Mouse (Mus musculus) lung, adult 18-20 months (tissue): Measurements from ENCODE around the gene Gm26920.
A peak's percentile ranks its signal among the peaks of the same experiment; 100 is the strongest.
"Not testable (repeated sequence)": the region's sequence is repeated elsewhere in the genome, so short reads cannot be mapped to it uniquely, and the experiment has no call there.

Source experiments
- DNase-seq, 2 experiments: peaks; one replicate each; pipeline ENCODE4 v3.0.0; 2022; ENCODE audit warnings: mixed read lengths in 2 of 2

Gm26920 gene

DNA sequence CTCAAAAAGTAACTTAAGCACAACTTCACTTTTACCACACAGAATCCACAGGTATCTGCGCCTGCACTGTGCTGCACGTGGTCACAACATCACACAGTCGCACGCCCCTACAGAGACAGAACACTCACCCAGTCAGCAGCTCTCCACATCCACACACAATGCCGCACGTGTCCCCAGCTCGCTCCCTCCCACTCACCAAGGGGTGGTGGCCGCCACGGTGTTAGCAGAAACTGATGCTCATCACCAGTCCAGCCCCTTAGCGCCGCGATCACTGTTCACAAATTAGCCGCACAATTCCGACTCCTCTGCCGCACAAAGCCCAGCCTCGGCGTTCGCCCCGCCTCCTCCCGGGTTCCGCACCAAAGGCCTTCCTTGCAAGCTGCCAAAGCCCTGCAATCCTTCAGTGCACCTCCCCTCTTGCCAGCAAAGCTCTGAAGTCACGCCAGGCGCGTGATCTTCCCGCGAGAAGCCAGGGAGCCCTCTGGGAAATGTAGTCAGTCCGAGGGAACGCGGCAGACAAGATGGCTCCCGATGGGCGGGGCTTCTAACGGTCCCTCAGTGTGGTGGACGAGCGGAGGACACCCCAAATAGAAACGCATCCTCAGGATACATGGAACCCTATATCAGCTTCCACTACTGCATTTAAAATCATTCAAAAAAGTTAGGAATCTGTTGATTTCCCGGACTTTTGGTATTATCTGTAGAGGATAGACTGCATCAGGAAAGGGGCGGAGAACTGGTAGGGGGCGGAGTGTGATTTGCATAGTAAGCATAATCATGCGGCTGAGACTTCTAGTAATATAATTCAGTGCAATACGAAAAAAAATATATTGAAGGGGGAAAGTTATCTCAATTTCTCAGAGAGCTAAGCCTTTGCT, at the start of gene Gm26920, which contains the start of gene Zfp566:
TSS of gene Gm26920 (minus strand) at position 319 of the 878 bp plus-strand sequence.
TSS of gene Zfp566 (minus strand) at position 436 of the 878 bp plus-strand sequence.
- DNase-seq, result peak; percentile 98

DNA sequence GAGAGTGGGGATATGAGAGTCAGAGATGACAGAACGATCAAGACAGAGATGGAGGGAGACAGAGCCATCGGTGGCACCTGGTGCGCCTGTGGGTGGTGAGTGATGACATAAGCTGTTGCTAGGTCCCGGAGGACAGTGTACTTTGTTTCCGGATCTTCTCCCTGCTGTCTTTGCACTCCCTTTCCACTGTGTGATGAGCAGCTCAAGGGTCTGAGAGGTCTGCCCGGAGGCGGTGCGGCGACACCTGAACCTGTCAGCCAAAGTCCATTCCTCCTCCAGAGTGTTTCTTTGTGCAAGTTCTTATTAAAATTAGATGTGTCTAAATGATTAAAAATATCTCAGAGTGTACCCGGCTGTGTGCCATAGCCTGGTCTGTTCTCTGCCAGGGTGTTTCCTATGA, 46.6 kb upstream of the Gm26920 start:
- no peak for DNase-seq

DNA sequence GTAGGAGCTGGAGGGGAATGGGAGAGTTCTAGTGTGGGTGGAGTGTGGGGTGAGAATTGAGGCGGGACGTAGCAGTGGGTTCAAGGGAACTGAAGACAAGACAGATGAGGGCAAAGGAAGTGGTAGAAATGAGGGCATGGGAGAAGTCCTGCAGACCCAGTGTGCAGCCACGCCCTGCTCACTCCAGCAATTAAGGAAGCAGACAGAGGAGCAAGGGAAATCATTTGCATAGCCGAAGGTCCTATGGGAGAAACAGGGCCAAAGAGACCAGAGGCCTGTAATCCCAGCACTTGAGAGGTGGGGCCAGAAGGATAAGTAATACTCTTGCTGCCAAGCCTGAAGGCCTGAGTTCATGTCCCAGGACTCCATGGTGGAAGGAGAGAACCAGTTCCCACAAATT, 42.2 kb upstream of the Gm26920 start:
- DNase-seq, result no peak

DNA sequence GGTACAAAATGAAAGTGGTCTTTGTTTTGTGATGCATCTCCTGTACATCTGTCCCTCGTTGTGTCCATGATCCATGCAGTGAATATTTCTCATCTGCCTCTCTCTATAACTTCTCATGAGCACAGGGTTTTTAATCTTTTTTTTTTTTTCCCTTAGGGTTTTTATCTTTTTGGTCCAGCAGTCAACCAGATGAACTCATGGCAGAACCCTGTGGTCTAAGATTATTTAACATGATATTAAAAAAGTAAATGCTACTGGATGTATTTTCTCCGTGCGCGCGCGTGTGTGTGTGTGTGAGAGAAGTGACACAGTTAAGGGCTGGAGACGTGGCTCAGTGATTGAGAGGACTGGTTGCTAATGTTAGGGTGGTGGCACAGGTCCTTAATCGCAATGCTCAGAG, 39.7 kb upstream of the Gm26920 start:
- DNase-seq, result no peak

DNA sequence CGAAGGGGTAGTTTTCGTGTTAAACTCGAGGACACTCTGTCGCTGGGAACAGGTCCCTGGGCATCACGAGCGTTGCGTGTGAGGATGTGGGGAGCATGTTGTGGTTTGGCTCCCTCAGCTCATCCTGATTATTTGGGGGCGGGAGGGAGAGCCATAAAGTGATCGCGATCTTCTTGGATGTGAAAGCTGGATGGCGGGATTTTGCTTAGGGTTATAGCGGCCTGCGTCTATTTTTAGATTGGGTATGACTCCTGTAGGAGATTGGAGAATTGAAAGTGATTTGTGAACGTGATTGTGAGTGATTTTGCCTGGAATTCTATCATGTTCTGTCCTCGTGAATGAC, 31.9 kb upstream of the Gm26920 start:
- DNase-seq, result no peak

DNA sequence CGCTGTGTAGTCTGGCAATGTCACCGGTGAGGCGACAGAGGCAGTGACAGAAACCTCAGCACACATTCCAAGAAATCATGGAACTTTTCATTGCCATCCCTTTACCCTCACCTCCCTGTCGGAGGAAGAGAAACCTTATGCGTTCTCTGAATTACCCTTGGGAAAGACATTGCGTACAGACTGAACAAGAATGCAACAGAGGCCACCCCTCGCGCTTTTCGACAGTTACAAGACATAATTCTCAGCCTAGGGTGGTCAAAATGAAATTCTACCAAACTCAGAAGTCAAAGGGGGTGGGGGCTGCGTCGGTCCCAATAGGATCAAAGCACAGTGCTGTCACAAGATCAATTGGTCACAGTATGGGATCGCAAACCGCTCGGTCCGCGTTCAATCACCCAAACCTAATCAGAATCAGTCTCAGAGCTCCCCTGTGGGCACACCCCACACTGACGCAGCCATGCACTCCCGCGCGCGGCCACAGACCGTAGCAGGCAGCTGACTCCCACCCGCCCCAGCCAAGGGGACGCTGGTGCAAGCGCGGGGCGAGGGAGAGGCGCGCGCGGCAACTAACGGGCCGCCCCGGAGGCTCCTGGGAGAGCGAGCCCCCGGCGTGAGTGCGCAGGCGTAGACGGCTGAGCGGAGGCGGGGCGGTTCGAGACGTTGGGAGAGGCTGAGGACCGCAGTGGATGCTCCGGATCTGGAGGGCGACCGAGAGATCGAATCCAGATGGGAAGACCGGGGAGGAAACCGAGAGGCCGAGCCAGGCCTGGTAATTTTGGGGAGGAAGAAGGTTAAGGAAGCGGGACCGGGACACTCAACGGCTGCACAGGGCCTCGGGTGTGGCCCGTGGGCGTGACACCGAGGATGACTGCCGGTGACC, 31.3 kb upstream of the Gm26920 start, which contains the start of gene Zfp382:
TSS of gene Zfp382 (plus strand) at position 635 of the 880 bp plus-strand sequence.
- peak; percentile 88 to 91 for DNase-seq

DNA sequence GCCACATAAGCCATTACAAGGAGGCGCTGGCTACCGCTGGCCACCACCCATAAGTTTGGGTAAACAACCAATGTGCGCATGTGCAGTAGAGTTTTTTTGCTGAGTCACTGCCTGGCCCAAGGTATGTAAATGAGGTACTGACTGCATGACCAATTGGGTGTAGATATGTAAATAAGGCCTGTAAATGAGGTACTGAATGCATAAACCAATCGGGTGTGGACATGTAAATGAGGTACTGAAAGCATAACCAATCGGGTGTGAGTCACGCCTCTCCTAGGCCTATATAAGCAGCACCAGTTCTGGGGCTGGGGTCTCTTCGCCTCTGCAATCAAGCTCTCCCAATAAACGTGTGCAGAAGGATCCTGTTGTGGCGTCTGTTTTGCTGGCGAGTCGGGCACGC, 27.7 kb upstream of the Gm26920 start:
- not testable (repeated sequence) for DNase-seq

DNA sequence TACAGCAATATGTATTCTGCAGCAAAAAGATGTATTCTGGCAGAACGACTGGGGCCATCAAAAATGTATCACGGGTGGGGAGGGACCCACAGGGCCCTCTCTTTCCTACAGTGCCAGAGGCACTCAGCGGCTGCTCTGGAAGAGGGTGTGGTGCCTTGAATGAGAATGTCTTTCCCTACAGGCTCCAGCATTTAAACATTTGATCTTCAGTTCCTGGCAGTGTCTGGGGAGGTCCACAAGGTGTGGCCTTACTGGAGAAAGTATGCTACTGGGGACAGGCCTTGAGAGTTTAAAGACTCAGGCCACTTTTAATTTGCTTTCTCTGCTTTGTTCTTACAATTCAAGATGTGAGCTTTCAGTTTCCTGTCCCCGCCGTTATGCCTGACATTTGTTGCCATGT, 25.9 kb upstream of the Gm26920 start:
- DNase-seq, result no peak

DNA sequence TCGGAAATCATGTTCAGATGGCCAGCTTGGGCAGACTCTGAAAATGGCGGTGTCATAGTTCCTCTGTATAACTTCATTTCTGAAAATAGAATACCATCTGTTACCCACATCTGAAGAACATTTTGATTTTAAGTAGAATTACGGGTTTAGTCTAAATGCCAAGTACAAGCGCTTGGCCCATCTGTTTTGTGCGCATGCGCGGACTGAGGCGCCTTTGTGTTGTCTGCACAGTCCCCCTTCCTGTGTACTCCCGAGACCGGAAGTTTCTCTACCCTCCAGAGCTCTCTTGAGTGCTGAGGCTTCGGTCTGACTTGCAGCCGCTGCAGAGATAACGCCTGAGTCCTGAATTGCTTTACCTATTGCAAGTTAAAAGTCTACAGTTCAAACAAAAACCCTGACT, 9.1 kb upstream of the Gm26920 start:
- DNase-seq, result no peak

DNA sequence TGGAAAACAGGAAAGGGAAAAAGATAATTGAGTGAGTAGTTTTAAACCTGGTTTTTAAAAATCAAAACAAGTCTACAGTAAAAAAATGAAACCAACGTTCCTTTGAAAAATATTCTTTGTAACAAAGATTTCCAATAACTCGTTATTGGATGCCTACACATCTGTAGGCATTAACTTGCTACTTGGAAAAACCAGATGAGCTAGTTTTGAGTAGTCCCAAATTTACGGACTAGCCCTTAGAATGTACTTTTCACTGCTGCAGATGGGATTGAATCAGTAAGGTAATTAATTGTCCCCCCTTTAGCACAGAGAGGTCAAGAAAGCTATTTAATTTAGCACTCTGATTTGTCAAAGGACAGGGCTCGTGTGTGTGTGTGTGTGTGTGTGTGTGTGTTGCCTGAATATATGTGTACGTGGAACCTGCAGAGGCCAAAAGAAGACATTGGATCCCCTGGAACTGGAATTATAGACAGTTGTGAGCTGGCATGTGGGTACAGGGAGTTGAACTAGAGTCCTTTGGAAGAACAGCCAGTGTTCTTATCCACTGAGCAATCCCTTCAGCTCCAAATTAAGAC, 5.4 kb upstream of the Gm26920 start:
- DNase-seq, result no peak

DNA sequence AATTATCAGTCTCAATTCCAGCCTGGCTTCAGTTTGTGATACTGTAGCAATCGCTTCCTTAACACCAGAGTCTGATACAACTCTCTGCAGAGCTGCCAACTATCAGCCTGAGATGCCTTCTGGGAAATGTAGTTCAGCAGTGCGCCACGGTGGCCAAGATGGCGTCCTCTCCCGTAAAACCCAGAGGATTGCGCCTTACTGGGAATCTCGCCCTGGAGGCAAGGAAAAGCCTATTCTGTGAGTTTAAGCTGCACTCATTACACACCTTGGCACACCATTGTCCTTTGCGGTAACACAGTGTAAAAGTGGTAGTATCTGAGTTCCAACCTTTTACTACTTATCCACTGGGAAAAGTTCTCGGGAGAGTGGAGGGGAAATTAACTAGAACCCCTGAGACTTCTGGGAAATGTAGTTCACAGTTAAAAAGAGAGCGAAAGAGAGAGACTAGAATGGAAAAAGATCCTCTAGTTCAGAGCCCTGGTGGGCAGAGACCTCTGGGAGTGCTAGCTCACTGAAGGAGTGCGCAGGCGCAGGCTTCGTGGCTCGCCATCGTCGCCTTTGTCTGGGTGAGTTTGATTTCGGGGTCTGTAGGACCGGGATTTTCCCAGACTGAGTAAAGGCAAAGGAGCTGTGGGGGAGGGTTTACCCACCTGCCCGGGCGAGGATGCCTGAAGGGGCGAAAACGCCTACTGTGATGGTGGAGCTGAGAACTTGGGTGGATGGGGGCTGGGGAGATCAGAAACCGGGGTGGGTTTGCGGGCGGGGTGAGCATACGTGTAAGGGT, 4.6 kb upstream of the Gm26920 start, which contains the start of gene Zfp260:
TSS of gene Zfp260 (plus strand) at position 132 of the 784 bp plus-strand sequence.
- peak; percentile 91 to 92 for DNase-seq

DNA sequence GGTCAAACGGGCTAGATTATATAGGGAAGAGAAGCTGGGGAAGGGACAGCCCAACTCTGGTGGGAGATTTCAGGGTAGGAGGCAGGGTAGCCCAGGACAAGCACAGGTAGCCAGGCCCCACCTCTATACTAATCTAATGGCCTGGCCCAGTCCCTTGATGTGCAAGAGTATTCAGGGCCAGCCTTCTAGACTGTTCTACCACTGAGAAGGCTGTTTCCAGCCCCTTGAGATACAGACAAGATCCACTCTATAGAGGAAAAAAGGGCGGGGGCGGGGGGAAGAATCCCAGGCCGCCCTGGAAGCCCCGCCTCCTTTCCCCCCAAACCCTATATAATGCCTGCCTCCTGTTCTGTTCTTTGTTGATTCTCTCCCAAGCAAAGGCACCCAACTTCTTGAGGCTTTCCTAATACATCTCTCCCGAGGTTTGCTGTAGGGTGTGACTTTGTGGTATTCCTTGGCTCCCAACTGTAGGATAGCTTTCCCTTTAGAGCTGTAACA, 3.8 kb upstream of the Gm26920 start:
- no peak for DNase-seq

DNA sequence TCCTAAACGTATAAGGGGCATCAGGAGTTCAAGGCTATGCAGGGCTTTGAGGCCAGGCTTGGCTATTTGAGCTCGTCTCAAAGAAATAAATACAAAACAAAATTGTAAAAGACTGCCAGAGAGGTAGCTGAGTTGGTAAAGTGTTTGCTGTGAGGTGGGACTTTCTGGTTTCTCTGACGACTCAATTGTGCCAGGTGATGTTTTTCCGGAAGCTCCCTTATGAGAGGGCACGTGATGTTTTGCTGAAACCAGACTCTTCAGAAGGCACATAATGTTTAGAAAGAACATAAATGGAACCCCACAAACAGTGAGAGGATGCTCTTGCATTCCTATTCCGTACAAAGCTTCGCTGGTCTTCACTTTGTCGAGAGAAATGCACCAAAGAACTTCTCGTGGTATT, 2.5 kb upstream of the Gm26920 start:
- DNase-seq, result no peak

DNA sequence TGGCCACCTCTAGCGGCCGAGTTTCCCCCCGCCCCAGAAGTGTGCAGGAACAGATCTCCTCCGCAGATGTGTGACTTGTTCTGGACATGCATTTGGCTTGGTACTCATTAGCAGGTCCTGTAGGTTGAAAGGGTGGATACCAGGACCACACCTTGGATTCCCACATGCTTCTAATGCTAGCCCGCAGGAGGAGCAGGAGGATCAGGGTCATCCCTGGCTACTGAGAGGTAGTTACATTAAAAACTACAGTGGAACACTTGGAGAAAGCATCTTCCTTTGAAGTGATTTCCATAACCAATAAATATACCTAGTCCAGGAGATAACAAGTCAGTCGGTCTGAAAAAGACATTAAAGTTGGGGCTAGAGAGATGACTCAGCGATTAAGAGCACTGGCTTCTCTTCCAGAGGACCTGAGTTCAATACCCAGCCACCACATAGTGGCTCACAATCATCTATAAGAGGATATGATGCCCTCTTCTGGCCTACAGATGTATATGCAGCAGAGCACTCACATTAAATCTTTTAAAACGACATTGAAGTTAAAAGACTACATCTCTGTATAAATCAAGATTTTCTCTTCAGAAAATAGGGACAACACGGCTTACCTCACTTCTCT, 868 bp upstream of the Gm26920 start:
- no peak for DNase-seq

DNA sequence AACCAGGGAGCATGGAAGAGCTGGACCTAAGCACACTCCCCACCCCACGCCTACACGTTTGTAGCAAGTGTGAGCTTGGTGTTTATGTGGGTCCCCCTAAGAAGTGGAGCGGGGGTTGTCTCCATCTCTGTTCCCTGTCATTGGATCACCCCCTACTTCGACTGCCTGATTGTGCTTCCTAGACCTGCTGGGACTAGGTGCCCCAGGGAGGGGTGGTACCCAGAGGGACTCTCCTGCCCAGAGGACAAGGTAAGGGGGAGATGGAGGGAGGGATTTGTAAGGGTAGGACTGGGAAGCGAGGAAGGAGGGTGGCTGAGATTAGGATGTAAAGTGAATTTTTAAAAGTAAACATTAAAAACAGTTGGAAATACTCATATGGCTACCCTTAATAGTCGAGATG, 805 bp downstream of the Gm26920 start:
- no peak for DNase-seq

DNA sequence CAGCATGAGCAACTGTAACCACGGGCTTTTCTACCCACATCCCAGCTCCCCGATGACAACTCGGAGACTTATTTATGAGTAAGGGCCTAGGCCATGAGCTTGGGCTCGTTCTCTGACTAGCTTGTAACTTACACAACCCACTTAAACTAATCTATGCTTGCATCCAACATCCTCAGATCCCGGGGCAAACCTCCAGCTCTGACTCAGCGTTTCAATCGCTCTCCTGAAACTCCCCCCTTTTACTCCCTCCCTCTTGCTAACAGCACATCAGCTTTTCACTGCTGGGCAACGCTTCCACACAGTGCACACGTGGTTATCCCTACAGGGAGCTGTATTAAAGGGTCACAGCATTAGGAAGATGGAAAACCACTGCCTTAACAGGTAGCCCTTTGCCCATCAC, 3.7 kb downstream of the Gm26920 start:
- DNase-seq, result no peak

DNA sequence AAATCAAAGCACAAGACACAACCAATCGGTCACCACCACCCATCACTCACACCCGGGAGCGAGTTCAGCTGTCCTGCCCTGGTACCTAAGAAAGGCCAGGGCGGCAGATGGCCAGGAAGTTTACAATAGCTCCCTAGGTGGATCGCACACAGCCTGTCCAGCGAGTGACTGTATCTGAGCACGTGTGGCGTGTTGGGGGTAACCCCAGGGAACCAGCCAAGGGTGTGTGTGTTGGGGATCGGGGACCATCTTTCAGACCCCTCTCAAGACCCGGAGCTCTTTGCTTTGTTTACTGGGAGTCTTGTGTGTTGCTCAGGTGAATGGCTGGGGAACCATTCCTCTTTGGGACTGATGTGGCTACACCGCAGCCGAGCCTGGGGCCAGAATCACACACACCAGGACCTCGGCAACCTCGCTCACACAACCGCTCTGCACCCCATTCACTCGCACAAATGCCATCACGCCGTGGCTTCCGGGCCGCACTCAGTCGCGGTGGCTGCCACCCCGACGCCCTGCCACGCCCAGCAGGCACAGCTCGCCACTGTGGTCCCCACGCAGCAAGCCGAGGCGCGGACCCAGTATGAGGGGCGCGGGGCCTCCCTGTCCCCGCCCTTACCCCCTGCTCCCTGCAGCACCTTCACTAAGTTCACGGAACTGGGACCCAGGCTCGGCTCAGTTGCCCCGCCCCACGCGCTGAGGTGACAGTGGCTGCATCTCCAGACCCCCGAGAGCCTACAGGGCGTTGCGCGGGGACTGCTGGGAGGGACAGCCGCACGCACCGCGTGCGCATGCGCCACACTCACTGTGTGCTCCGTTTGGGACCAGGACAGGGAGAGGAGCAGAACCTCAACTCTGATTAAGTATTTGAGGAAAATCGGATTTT, 17.8 kb downstream of the Gm26920 start, which contains the start of gene Zfp82:
TSS of gene Zfp82 (minus strand) at position 755 of the 883 bp plus-strand sequence.
- peak; percentile 79 to 83 for DNase-seq

DNA sequence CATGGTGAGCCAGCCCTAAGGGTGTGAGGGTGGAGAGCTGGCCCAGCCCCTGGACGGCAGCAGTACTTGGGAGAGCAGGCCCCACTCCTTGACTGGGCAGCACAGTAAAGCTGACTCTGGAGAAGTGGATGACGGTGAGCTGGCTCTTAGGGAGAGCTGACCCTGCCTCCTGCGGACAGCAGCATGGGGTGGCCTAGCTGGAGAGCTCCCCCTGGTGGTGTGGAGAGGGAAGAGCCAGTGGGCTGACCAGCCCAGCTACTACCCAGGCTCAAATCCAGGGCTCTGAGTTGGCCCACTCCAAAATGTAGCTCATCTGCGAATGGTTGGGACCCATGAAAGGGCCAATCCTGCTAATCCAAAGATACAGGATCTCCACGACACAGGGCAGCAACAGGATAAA, 25.6 kb downstream of the Gm26920 start:
- DNase-seq, result no peak

DNA sequence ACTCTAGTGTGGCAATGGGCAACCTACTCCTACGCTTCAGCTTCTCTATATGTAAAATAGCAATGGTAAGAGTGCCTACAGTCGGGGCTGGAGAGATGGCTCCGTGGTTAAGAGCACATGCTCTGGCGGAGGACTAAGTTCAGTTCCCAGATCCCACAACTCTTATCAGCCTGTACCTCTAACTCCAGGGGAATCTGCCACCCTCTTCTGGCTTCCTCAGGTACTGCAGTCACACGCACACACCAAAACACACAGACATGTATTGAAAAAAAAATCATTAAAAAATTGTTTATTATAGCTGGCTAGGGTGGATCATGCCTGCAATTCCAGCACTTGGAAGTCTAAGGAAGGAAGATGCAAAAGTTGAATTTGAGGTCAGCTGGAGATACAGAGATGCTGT, 27.7 kb downstream of the Gm26920 start:
- no peak for DNase-seq

DNA sequence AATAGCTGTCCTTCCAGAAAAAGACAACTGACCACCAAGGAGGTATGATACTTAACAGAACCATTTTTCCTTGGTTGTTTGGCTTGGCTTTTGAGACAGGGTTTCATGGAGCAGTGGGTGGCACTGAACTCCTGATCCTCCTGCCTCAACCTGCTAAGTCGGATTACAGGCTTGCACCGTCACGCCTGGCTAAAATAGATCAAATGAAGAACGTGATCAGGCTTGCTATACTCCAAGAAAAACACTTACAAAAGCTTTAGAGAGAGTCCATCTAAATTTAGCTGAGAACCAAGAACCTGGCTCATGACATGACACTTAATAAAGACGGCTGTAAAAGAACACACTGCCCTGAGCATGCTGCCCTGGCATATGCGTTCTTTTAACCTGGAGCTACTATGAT, 29.9 kb downstream of the Gm26920 start:
- DNase-seq, result no peak

DNA sequence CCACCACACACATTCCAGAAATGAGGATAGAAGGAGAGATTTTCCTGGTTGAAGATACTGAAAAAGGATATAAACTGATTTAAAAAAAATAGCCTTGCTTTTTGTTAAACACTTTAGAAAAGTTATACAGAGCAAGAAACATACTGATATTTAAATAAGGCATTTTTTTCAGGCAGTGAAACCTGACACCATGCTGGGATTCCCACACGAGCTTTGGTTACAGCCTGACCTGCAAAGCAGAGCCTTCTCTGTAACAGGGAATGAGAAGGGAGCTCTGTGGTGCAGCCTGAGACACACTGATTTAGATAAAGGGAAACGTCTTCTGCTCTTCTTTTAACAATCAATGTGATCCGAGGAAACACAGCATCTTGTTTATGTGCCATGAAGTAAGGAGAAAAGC, 36.6 kb downstream of the Gm26920 start:
- no peak for DNase-seq
